Mouse (Mus musculus) thymus, postnatal 10 days (tissue): ENCODE results near the gene Tyw1.

ENCODE experiments used
- DNase-seq, 2 experiments: peaks; one replicate each; pipeline ENCODE4 v3.0.0; 2021; ENCODE audit warnings: low spot score in 2 of 2

Gene Tyw1

DNA sequence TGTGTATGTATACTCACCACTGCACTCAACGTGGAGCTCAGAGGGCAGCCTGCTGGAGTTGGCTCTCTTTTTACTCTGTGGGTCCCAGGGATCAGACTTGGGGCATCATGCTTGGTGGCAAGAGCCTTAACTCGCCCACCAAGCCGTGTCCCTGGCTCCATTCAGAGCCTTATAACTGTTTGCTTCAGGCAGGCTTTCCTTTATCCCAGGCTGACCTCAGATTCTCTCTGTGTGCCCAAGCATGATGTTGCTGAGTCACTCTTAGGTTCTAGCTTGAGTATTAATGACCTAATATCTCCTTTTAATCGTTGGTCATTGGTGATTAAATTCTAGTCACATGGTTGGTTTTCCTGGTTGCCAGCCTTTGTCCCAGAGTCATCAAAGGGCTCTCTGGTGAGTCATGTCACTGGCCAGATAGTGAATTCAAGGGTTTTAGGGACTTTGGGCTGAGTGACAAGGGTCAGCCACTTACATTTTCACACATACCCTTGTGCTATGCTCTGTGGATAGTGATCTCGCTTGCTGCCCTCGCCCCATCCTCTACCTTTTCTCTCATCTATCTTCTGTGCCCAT, 9.1 kb downstream of the Tyw1 start:
- no peak for DNase-seq

DNA sequence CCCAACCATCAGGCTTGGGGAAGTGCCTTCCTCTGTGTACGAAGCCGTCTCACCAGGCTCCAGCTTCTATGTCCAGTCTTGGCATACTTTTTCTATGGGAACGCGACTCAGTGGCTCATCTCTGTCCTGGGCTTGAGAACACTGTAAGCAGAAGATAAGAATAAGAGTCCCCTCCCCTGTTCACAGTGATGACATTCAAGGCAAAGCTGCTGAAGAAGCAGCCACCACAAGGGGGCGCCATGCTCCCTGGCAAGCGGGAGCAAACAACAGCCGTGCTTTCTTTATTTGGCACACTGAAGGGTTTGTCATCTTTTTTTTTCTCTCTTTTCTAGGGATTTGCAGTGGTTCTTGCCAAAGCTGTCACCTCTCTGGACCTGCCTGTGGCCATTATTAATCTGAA, 11.2 kb downstream of the Tyw1 start:
- DNase-seq = peak in 1 of 2 experiments; percentile 47

DNA sequence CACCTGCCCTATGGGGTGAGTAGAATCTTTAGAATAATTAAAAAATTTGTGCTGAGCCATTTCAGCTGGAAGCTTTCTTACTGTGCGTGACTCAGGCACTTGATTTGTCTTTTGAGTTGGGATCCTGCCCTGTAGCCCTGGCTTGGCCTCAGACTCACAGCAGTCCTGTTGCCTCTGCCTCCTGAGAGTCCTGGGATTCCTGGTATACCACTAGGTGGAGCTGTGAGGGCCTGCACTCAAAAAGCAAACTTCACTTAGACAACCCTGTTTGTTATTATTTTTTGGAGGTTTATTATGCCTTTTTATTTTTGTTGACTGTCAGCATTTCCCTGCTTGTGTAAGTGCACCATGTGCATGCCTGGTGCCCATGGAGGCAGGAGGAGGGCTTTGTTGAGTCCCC, 11.9 kb downstream of the Tyw1 start:
- peak in 1 of 2 experiments; percentile 26 for DNase-seq

DNA sequence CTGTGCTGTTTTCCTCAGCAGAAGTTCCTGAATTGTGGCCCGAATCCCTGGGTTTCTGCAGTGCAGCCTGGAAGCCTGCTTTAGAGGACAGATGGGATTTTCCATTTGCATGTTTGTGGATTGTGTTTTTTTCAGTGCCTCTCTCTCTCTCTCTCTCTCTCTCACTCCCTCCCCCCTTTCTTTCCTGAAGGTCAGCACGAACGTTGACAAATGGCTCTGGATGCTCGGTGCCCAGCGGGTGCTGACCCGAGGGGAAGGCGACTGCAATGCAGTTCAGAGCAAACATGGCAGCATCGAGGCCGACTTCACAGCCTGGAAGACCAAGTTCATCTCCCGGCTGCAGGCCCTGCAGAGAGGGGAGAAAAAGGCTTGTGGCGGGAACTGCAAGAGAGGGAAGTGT, 13.6 kb downstream of the Tyw1 start:
- no peak for DNase-seq

DNA sequence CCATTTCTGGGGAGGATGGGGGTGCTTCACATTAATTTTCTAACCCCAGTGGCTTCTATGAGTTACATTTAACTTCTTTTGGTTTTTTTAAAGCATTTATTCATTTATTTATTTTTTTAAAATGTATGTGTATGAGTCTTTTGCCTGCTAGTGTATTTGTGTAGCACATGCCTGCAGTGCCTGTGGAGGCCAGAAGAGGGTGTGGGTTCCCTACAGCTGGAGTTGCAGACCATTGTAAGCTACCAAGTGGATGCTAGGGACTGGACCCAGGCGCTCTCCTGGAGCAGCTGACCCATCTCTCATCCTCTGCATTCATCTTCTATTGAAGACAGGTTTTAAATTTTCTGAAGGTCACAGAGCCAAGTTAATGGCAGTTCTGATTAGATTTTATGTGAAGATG, 16.9 kb downstream of the Tyw1 start:
- no peak for DNase-seq

DNA sequence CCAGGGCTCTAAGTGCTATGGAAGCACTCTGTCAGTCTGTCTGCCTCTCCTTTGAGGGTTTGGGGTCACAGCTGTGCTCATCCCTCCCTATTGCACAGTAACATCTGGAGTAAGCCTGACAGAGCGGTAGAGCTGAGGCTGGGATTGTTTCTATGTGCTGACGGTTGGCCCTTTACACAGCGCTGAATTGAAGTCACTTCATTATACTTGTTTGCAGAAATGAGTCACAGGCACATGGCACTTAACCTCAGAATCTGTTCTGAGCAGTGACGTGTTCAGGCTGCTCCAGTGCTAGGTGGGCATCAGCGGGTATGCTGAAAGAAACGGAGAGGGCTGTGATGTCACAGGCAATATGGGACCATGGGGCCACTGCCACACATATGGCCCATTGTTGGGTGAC, 17.6 kb downstream of the Tyw1 start:
- no peak for DNase-seq

DNA sequence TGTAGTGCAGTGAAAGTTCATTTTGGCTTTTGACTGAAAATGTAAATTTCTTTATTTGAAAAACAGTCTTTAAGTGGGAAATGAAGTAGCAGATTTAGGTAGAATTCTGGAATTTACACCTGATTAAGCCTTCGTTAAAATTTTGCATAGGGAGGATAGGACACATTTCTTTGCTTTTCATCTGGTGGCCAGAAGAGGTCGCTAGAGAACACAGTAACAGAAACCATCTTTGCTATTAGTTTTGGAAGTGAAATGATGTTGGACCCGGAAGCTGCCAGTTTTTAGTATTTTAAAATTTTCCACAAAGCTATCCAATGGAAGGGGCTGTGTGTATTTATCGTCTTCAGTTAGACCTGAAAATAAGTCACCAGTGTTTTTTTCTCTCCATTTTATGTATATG, 20.1 kb downstream of the Tyw1 start:
- peak in 1 of 2 experiments; percentile 20 for DNase-seq

DNA sequence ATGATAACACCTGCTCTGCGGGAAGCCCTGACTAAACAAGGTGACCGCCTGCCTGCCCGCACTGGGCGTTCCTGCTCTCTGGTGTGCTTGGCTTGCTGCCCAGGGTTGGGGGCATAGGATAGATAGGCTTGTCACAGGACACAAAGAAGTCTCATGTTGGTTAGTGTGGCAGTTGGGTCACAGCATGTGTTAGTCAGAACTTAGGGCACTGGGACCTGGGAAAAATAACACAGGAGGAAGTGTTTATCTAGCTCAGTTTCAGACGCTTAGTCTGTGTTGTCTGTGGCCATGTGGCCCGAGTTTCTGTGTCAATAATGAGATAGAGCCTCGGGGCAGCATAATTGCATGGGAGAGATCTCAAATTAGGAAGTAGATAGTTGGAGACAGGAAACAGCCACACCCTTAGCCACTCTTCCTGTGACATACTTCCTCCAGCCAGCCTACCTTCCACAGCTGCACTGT, 22.6 kb downstream of the Tyw1 start:
- DNase-seq = no peak

DNA sequence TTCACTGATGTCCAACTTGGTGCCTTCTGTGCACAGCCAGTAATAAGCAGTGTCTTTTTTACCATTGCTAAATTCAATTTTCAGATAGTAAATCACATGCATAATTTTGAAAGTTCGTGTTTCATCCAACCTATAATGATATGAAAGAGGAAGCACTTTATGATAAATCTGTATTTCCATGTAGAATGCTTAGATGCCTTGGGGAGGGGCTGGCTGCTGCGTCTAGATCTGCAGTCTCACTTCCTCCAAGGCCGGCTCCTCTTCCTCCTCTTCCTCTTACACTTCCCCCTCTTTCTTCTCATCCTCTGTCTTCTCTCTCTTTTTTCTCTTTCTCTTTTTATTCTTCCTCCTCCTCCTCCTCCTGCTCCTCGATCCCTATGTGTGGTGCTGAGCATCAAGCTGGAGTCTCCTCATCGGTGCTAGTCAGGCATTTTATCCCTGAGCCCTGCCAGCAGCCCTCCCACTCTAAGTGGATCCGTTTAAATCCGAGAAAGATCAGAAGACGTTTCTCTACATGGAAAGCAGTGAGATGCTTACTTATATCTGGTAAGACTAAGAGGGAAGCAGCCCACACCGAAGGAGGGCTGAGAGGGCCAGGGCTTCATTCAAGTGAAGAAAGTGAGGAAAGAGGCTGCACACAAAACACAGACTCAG, 27.8 kb downstream of the Tyw1 start:
- no peak for DNase-seq

DNA sequence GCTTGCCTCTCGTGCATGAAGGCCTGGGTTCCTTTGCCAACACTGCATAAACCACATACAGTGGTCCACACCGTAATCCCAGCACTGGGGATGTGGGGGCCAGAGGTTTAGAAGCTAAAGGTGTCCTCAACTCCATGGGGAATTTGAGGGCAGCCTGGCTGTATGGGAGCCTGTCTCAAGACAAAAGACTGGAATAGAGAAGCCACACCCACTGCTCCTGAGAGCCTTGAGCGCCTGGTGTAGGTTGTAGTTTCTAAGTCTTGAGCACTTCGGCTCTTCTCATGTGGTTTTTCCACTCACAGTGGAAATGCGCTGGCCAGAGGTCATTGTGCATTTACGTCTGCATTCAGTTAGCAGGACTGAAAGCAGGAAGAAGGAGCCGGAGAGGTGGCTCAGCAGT, 32.7 kb downstream of the Tyw1 start:
- DNase-seq = no peak

DNA sequence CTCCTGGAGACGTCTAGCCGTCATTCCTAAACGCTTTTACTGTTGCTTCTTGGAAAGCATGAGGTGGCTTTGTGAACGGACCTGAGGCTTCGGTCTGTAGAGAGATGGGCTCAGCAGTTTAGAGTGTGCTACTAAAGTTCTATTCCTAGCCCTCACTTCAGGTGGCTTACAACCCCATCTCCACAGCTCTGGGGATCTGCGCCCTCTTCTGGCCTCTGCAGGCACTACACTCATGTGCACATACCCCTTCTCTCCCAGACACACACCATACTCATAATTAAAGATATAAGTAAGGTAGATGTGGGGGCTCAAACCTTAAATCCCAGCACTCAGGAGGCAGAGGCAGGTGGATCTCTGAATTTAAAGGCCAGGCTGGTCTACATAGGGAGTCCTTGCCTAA, 34.8 kb downstream of the Tyw1 start:
- no peak for DNase-seq

DNA sequence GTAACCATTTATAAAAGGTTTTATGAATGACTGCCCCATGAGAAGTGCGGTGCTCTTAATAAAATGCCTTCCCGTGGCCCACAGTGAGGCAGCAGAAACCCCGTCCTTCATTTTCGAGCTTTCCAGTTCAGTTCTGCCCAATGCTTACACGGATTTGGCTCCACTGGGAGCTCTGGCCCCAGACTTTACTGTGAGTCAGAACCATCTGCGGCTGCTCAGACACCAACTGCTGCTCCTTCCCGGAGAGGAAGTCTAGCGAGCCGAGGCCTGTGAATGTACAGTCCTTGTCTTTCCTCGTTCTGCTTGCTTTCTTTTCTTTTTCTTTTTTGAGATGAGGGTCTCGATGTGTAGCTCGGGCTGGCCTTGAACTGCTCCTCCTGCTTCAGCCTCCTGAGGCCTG, 35.4 kb downstream of the Tyw1 start:
- DNase-seq = no peak

DNA sequence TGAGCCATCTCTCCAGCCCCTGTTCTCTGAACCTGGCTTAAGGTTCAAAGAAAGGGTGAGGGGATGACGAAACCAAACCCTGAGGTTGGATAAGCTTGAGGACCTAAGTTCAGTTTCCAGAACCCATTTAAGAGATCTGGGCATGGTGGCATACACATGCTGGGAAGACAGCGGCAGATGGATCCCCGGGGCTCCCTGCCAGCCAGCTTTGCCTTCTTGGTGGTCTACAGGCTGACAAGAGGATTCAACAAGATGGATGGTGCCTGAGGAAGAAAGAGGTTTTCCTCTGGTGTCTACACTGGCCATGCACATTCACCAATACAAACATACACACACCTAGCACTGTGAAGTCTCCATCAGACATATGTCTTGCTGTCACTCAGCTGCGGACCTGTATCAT, 37.6 kb downstream of the Tyw1 start:
- no peak for DNase-seq

DNA sequence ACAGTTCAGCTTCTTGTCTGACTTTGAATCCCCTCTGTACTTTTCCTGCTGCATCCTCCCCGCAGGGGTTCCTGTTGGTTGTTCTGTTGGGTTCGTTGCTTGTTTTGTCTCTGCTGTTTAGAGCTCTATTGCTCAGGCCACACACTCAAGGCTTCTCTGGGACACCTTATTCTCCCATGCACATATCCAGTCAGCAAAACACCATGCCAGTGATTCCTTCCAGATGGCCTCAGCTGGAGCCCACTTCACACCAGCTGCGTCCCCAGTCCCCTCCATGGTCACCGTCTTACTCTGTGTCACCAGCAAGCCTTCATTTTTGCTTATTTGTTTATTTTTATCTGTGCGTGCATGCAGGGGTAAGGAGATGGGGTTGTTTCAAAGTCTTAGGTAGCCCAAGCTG, 38.5 kb downstream of the Tyw1 start:
- DNase-seq = no peak

DNA sequence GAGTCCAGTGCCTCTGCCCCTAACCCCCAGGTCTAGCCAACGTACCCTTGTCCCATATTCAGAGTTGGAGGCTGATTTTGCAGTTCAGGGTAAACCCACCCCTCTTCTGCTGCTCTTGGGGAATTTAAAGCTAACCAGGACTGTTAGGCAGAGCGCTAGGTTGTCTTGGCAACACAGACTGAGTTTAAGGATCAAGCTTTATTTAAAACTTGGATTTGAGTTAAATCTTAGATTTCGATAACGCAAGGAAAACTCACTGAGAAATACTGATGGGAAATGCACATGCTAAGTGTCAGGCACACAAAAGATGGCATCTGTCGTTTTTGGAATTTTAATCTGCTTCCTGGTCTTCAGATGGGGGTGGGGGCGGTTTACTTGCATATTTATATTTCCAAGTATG, 39.2 kb downstream of the Tyw1 start:
- no peak for DNase-seq

DNA sequence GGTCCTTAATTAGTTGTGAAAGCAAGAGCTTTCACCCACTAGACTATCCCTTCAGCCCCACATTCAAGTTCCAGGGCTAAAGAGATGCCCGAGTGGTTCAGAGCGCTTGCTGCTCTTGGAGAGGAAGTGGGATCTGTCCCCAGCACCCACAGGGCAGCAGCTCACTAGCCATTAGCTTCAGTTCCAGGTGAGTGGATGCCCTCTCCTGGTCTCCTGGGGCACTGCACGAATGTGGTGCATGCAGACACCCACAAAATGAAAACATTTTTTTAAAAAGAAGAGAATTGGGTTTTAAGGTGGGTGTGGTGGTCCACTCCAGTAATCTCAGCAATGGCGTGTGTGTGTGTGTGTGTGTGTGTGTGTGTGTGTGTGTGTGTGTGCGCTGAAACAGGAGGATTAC, 40.7 kb downstream of the Tyw1 start:
- DNase-seq = no peak

DNA sequence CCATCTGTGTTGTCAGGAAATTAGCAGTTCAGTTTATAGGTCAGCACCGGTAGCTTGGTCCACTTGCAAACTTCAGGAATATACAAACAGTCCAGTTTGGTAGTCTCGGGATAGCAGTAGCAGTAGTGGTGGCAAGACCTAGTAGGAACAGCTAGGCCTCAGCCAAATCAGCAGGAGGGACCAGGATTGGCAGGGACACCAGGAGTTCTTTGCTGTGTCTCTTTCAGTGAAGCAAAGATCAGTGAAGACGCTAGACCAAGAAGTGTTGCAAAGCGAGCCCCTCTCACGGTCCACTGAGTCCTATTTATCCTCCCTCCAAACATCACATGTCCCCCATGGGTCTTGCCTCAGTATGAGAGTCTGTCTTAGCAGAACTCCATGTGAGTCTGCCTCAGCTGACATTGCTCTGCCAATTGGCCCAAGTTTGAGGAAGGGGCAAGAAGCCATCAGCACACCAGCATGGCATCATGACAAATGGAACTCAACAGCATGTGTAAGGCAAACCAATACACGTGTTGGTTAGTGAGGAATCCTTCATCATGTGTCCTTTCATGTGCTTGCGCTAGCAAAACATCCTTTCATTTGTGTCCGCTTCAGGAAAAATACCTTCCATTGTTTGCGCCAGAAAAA, 43.5 kb downstream of the Tyw1 start:
- no peak for DNase-seq

DNA sequence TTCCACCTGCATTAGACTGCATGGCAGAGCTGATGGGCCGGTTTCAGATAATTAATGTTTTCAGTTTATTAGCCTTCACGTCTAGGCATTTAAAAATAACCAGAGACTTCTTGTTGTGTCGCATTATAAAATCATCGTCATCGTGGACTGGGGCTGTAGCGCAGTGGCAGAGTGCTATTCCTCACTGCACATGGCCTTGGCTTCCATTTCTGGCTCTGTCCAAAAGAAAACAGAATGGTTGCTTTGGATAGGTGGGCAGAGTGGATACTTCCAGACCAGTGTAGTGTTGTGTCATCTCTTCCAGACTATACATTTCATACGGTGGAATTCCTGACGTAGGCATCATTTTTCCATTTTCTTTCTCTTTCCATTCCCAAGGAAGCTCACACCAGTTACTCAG, 44.1 kb downstream of the Tyw1 start:
- no peak for DNase-seq

DNA sequence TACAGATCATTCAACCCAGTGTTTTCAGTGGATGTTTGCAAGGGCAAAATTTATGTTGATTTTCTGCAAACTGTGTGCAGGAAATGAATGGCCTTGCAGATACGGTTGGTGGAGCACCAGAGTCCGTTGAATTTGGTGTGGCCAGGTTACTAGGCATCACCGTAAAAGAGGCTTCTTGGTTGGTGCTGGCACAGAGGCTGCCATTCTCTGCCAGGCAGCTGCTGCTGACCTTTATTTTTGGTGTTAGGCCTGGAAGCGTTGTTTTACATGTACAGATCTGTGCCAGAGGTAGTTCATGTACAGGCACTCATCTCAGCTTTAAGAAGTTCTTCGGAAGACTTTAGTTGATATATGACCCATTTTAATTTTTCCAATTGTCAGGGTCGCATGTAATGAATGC, 48.2 kb downstream of the Tyw1 start:
- DNase-seq = no peak

DNA sequence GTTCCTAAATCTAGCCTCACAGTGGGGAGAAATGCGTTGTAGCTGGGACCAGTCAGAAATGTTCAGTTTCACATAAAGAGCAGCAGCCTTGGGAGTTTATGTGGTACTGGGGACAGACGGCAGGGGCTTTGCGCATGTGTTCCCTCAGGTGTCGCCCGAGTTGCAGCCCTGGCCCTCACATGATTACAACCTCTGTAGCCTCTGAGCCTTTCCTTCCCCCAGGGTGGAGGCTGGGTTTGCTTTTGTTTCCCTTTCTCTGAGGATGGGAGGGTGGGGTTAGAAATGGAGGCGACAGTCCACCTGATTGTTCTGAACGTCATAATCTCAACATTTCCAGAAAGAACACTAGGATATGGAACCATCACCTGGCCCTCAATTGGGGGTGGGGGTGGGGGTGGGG, 52.5 kb downstream of the Tyw1 start:
- DNase-seq = no peak

DNA sequence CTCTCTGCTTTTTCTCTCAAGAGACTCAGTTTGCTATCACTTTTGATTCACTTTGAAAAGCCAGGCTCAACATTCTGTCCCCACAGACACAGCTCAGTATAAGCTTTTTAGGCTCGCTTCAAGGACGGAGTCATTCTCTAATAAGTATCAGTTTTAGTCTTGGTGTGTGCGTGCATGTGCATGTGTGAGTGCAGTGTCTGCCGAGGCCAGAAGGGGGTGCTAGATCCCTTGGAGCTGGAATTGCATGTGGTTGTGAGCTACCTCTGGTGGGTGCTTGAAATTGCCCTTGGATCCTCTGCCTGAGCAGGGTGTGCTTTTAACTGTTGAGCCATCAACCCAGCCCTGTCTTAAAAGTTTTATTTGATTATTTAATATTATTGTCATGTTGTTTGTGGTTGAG, 54.7 kb downstream of the Tyw1 start:
- no peak for DNase-seq

DNA sequence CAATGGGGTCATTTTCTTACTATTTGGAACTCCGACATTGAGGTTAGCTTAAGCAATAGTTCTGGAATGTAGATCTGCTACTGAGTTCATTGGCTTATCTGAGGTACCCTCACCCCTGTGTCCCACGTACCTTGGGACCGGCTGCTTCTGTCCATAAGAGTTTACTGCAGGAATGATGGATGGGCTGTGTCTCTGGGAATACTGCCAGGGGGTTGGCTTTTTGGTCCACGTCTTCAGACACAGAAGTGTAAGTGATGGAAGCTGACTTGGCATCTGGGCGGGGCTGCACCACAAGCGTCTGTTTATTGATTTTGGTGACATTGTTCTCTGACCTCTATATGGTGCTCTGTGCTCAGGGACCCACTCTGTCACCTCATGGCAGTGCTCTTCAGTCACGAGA, 55.4 kb downstream of the Tyw1 start:
- no peak for DNase-seq

DNA sequence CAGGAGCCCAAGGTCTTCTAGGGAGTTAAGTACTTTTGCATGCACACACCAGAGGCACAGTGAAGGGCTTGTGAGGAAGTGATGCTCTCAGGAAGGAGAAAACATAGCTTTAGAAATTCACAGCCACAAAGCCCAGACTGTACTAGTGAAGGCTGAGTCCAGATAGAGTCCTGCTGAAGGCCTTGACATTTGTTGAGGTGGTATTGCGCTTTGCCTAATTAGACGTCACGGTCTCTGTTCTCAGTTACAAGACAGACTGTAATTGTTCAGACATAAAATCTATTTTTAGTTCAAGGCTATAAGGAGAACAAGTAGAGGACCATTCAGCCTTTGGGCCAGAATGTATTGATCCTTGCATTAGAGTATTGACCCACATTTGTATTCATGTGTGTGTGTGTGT, 58.1 kb downstream of the Tyw1 start:
- DNase-seq = no peak

DNA sequence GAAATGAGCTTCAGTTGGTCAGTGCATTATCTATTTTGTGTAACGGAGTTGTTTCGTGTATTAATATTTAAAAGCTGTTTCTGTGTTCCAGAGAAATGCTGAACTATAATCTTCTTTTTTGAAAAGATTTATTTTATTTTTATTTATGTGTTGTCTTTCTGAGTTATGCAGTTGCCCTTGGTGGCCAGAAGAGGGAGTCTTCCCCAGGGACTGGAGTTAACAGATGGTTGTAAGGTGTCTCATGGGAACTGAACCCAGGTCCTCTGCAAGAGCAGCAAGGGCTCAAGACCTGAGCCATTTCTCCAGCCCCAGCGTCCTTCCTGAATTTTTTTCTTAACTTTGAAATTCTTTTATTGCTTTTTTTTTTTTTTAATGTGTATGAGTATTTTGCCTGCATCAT, 59.5 kb downstream of the Tyw1 start:
- no peak for DNase-seq
